Mouse (Mus musculus): ENCODE data around the gene Ctnnbip1. TPM values are rescaled to one million over a fixed set of nuclear protein-coding genes. Genes with fewer than 3 reads are reported as not detected.

The Ctnnbip1 gene
- polyA plus RNA-seq, 1 experiment from 2014 or later = 95.3 TPM

DNA sequence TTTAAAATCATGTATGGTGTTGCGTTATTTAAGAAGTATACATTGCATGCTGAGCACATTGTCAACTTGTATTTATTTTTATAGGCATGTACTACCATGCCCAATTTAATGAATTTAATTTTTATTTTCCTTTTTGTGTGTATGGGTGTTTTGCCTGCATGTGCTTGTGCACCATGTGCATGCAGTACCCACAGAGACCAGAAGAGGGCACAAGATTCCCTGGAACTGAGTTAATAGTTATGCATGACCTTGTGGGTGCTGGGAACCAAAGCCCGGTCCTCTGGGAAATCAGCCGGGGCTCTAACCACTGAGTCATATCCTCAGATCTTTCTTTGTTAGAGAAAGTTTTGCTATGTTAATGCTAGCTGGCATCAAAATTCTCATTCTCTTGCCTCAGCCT lies 96.8 kb downstream of the Ctnnbip1 start:
- no peak overlapping the region for H3K27ac ChIP-seq (replicated peaks; ENCODE audit: low read depth, low read length)
- H3K9me3 ChIP-seq (ENCODE audit: control insufficient read depth, low read length) = 0 out of 2 replicates have a peak, but pooled peaks cover 2% of the 10 kb centered on the region
- H3K4me2 ChIP-seq (ENCODE audit: low read length) = no peak overlapping the region
- peaks cover 9% of the 10 kb centered on the region for H3K36me3 ChIP-seq (ENCODE audit: control insufficient read depth, insufficient read depth, low read length)
- no peaks in the 10 kb centered on the region for H3K4me1 ChIP-seq (ENCODE audit: control insufficient read depth, insufficient read depth, low read length)
- no peak for ATAC-seq (ENCODE audit: low FRiP score, low TSS enrichment)
- 98% methylated on average over 3 of the region's 3 CpGs for WGBS
- no peak overlapping the region for H3K4me3 ChIP-seq (replicated peaks; ENCODE audit: low read depth, low read length)
- no peak for DNase-seq
- H3K9ac ChIP-seq (replicated peaks; ENCODE audit: low read length) = no peak overlapping the region
- H3K27me3 ChIP-seq (ENCODE audit: control insufficient read depth, insufficient read depth, low read length) = no peaks in the 10 kb centered on the region

Small RNA genes within 50 kb of the gene (microRNA-seq; reads per million reads assigned to microRNA genes)
- not detected for gene Mir5616

Other genes with a start within 250 kb of the Ctnnbip1 start
- gene Kif1b, start 210.5 kb upstream of the Ctnnbip1 start, polyA plus RNA-seq (2014; fragmentation: Nextera tagmentation; extraction: Ambion mirVana) = 152 and 202 TPM in 2 replicates
- gene Ube4b, start 91.5 kb upstream of the Ctnnbip1 start, polyA plus RNA-seq (2014; fragmentation: Nextera tagmentation; extraction: Ambion mirVana) = 56.8 and 59.1 TPM in 2 replicates
- 0.50 TPM in 1 of 2 replicates, not detected in the other for gene Rbp7, start 63.3 kb upstream of the Ctnnbip1 start, polyA plus RNA-seq (2014; fragmentation: Nextera tagmentation; extraction: Ambion mirVana)
- not detected in 2 replicates for gene Tmem274, start 40.9 kb upstream of the Ctnnbip1 start, polyA plus RNA-seq (2014; fragmentation: Nextera tagmentation; extraction: Ambion mirVana)
- gene Nmnat1, start 33.0 kb upstream of the Ctnnbip1 start, polyA plus RNA-seq (2014; fragmentation: Nextera tagmentation; extraction: Ambion mirVana) = 5.6 and 9.4 TPM in 2 replicates
- gene Lzic, start 33.0 kb upstream of the Ctnnbip1 start, polyA plus RNA-seq (2014; fragmentation: Nextera tagmentation; extraction: Ambion mirVana) = 48.9 and 49.7 TPM in 2 replicates
- gene Clstn1, start 68.2 kb downstream of the Ctnnbip1 start, polyA plus RNA-seq (2014; fragmentation: Nextera tagmentation; extraction: Ambion mirVana) = 104 and 117 TPM in 2 replicates
- 12.7 and 14.2 TPM in 2 replicates for gene Pik3cd, start 184.3 kb downstream of the Ctnnbip1 start, polyA plus RNA-seq (2014; fragmentation: Nextera tagmentation; extraction: Ambion mirVana)
- 30.8 and 36.2 TPM in 2 replicates for gene Tmem201, start 219.8 kb downstream of the Ctnnbip1 start, polyA plus RNA-seq (2014; fragmentation: Nextera tagmentation; extraction: Ambion mirVana)